8 mouse cellular contexts compared by ENCODE assay signal in genomic region chr19:45047417-45047934, GRCm38 (mm10). TPM values are rescaled to one million over a fixed set of nuclear protein-coding genes. Genes with fewer than 3 reads are reported as not detected.
A peak's percentile ranks its signal among the peaks of the same experiment; 100 is the strongest.
DNase-seq lines count a peak whose midpoint lies in the region; ATAC-seq and TF ChIP-seq lines count a peak whose summit lies in the region.

TSS of gene Sfxn3 (plus strand) at chr19:45047503.

- ATAC-seq in forebrain, embryonic 12.5 days (ENCODE audit: low FRiP score): peak; percentile 87
- ATAC-seq in heart, embryonic 16.5 days (replicated peaks; ENCODE audit: extremely low read depth, insufficient read depth, low FRiP score): peak; percentile 83
- peak; percentile 86 for ATAC-seq in liver, embryonic 14.5 days (ENCODE audit: insufficient read depth)
- ATAC-seq in stomach, embryonic 15.5 days (ENCODE audit: insufficient read depth, low FRiP score, low read depth): peak; percentile 80

- TF ChIP-seq CTCF in CH12.LX (conservative IDR thresholded peaks at IDR 0.05 in 1 of 2, IDR thresholded peaks at IDR 0.05 in 1 of 2; ENCODE audit: low read depth in 2 of 2, low read length in 2 of 2): peak; percentile 7 to 59; a peak in 2 of 4 replicates
- TF ChIP-seq CTCF in liver, embryonic 14.5 days (IDR thresholded peaks at IDR 0.05; ENCODE audit: low read depth): peak; percentile 94

- H3K9me3 ChIP-seq in CH12.LX (replicated peaks; ENCODE audit: low read length): no peaks in the 10 kb centered on the region
- H3K9me3 ChIP-seq in forebrain, embryonic 12.5 days: no peaks in the 10 kb centered on the region
- no peaks in the 10 kb centered on the region for H3K9me3 ChIP-seq in heart, embryonic 16.5 days (replicated peaks; ENCODE audit: control insufficient read depth, low read length)
- H3K9me3 ChIP-seq in liver, embryonic 14.5 days (ENCODE audit: control insufficient read depth, low read length): no peaks in the 10 kb centered on the region
- H3K9me3 ChIP-seq in stomach, embryonic 15.5 days: no peaks in the 10 kb centered on the region

- peak; percentile 7 for TF ChIP-seq RAD21 in CH12.LX (IDR thresholded peaks at IDR 0.05; ENCODE audit: low read depth, low read length)

- peak within 1 kb of the TSS; percentile 65 to 93 (median 70) for H3K4me3 ChIP-seq in CH12.LX (replicated peaks in 1 of 3; ENCODE audit: low read depth in 2 of 3, low read length in 2 of 3, poor library complexity in 1 of 3)
- peak within 1 kb of the TSS; percentile 51 for H3K4me3 ChIP-seq in forebrain, embryonic 12.5 days (replicated peaks)
- peak within 1 kb of the TSS; percentile 68 for H3K4me3 ChIP-seq in heart, embryonic 16.5 days (ENCODE audit: low read length)
- H3K4me3 ChIP-seq in liver, embryonic 14.5 days (ENCODE audit: insufficient read depth in 1 of 2, low read depth in 2 of 2, low read length in 2 of 2): peak within 1 kb of the TSS; percentile 38 to 61
- H3K4me3 ChIP-seq in stomach, embryonic 15.5 days (replicated peaks): peak within 1 kb of the TSS; percentile 54

- peaks cover 5 to 30% of the 10 kb centered on the region in 2 experiments for H3K36me3 ChIP-seq in CH12.LX (replicated peaks in 1 of 2; ENCODE audit: control insufficient read depth in 1 of 2, insufficient read depth in 1 of 2, low read length in 1 of 2)
- peaks cover 2% of the 10 kb centered on the region for H3K36me3 ChIP-seq in forebrain, embryonic 12.5 days (replicated peaks)
- H3K36me3 ChIP-seq in heart, embryonic 16.5 days (ENCODE audit: control insufficient read depth, insufficient read depth): peaks cover 12% of the 10 kb centered on the region
- H3K36me3 ChIP-seq in liver, embryonic 14.5 days (replicated peaks; ENCODE audit: control insufficient read depth, insufficient read depth, low read depth): no peaks in the 10 kb centered on the region
- no peaks in the 10 kb centered on the region for H3K36me3 ChIP-seq in stomach, embryonic 15.5 days

- peak within 1 kb of the TSS; percentile 50 for H3K9ac ChIP-seq in CH12.LX (ENCODE audit: insufficient read depth, low read depth)
- H3K9ac ChIP-seq in forebrain, embryonic 12.5 days: peak within 1 kb of the TSS; percentile 64
- H3K9ac ChIP-seq in heart, embryonic 16.5 days (ENCODE audit: low read length): peak within 1 kb of the TSS; percentile 78
- H3K9ac ChIP-seq in liver, embryonic 14.5 days (replicated peaks): peak within 1 kb of the TSS; percentile 59
- peak within 1 kb of the TSS; percentile 47 for H3K9ac ChIP-seq in stomach, embryonic 15.5 days

- peak; percentile 66 for DNase-seq in CH12.LX (ENCODE audit: extremely low read depth)
- DNase-seq in c-Kit-positive CD71-positive TER-119-negative erythroid progenitor cells, embryonic 14.5 days (ENCODE audit: low read depth): peak; percentile 76
- DNase-seq in kidney, postnatal 36 days: peak; percentile 95 to 96
- peak; percentile 38 to 77 (median 50) for DNase-seq in liver, embryonic 14.5 days (ENCODE audit: low read depth in 3 of 3, low spot score in 3 of 3)
- peak; percentile 85 for DNase-seq in neural tube, embryonic 10.5 days (ENCODE audit: extremely low spot score, low spot score)

- in situ Hi-C loops in CH12.LX (cut with MboI; ENCODE audit: low pct_ligation_motif_present, low pct_unique_long_range_greater_than_20kb, low sequenced_read_pairs): loop anchor here (25.0 kb wide), 1 partner anchor 460 kb away; no protein-coding TSS in a partner anchor

- no peak for TF ChIP-seq EP300 in CH12.LX (IDR thresholded peaks at IDR 0.05; ENCODE audit: low read length)
- no peak for TF ChIP-seq EP300 in liver, embryonic 14.5 days (IDR thresholded peaks at IDR 0.05; ENCODE audit: low read depth)

- peaks cover 47% of the 10 kb centered on the region for H3K27me3 ChIP-seq in CH12.LX (replicated peaks)
- peaks cover 33% of the 10 kb centered on the region for H3K27me3 ChIP-seq in forebrain, embryonic 12.5 days
- peaks cover 27% of the 10 kb centered on the region for H3K27me3 ChIP-seq in heart, embryonic 16.5 days (ENCODE audit: control insufficient read depth, insufficient read depth, low read length)
- peaks cover 23% of the 10 kb centered on the region for H3K27me3 ChIP-seq in liver, embryonic 14.5 days (ENCODE audit: control insufficient read depth, insufficient read depth, low read length)
- H3K27me3 ChIP-seq in stomach, embryonic 15.5 days (replicated peaks): peaks cover 18% of the 10 kb centered on the region

- no peaks in the 10 kb centered on the region for H3K79me2 ChIP-seq in CH12.LX (replicated peaks; ENCODE audit: control insufficient read depth, extremely low read depth, insufficient read depth, poor library complexity, severe bottlenecking)

- WGBS in forebrain, embryonic 12.5 days: under 1% methylated on average over 26 of the region's 26 CpGs
- under 1% methylated on average over 26 of the region's 26 CpGs for WGBS in heart, embryonic 16.5 days
- WGBS in liver, embryonic 14.5 days (ENCODE audit: insufficient replicate concordance): under 1% methylated on average over 26 of the region's 26 CpGs
- WGBS in stomach, embryonic 15.5 days: 0% methylated on average over 26 of the region's 26 CpGs

- peaks cover 4 to 26% of the 10 kb centered on the region in 2 experiments; a peak in 3 of 4 replicates for H3K4me1 ChIP-seq in CH12.LX (ENCODE audit: control insufficient read depth in 1 of 2, insufficient read depth in 2 of 2)
- H3K4me1 ChIP-seq in forebrain, embryonic 12.5 days: peaks cover 33% of the 10 kb centered on the region
- peaks cover 19% of the 10 kb centered on the region for H3K4me1 ChIP-seq in heart, embryonic 16.5 days (ENCODE audit: control insufficient read depth, insufficient read depth, low read length)
- H3K4me1 ChIP-seq in liver, embryonic 14.5 days (replicated peaks; ENCODE audit: control insufficient read depth in 2 of 2, insufficient read depth in 2 of 2, low read length in 1 of 2): peaks cover 0 to 19% of the 10 kb centered on the region in 2 experiments; a peak in 2 of 4 replicates
- H3K4me1 ChIP-seq in stomach, embryonic 15.5 days: peaks cover 30% of the 10 kb centered on the region

- H3K4me2 ChIP-seq in CH12.LX (ENCODE audit: insufficient read depth, low read depth, poor library complexity, severe bottlenecking): peak within 1 kb of the TSS; percentile 67
- peak within 1 kb of the TSS; percentile 67 for H3K4me2 ChIP-seq in forebrain, embryonic 12.5 days
- peak within 1 kb of the TSS; percentile 91 for H3K4me2 ChIP-seq in heart, embryonic 16.5 days (ENCODE audit: low read depth, low read length)
- peak within 1 kb of the TSS; percentile 59 for H3K4me2 ChIP-seq in liver, embryonic 14.5 days (ENCODE audit: low read depth)
- H3K4me2 ChIP-seq in stomach, embryonic 15.5 days: peak within 1 kb of the TSS; percentile 92

- no peak within 1 kb of the TSS for H3K27ac ChIP-seq in CH12.LX (ENCODE audit: insufficient read depth, low read depth)
- peak within 1 kb of the TSS; percentile 81 for H3K27ac ChIP-seq in forebrain, embryonic 12.5 days
- peak within 1 kb of the TSS; percentile 93 for H3K27ac ChIP-seq in heart, embryonic 16.5 days (ENCODE audit: low read length)
- H3K27ac ChIP-seq in liver, embryonic 14.5 days: peak within 1 kb of the TSS; percentile 49
- H3K27ac ChIP-seq in stomach, embryonic 15.5 days: peak within 1 kb of the TSS; percentile 95

- dilution Hi-C loops in CH12.LX (cut with MboI; ENCODE audit: extremely low pct_ligation_motif_present, extremely low pct_unique_long_range_greater_than_20kb, low sequenced_read_pairs): no loop called here

- TF ChIP-seq POLR2A in CH12.LX (IDR thresholded peaks at IDR 0.05; ENCODE audit: low read depth, low read length): peak; percentile 54

TF ChIP-seq in CH12.LX, 34 proteins besides CTCF, POLR2A, EP300 and RAD21:
- peak; percentile 58; the same call in 1 of the 2 replicates for TF ChIP-seq MXI1 (IDR thresholded peaks at IDR 0.05; ENCODE audit: low read depth, low read length)
- no peak for TF ChIP-seq KAT2A (IDR thresholded peaks at IDR 0.05; ENCODE audit: insufficient replicate concordance, low read length)
- TF ChIP-seq MAFK (IDR thresholded peaks at IDR 0.05; ENCODE audit: insufficient replicate concordance, low read length): no peak
- peak; percentile 55; the same call in 1 of the 2 replicates for TF ChIP-seq MAZ (IDR thresholded peaks at IDR 0.05; ENCODE audit: low read depth, low read length)
- peak; percentile 26; the same call in 1 of the 2 replicates for TF ChIP-seq HCFC1 (IDR thresholded peaks at IDR 0.05; ENCODE audit: low read depth, low read length)
- TF ChIP-seq USF1 (IDR thresholded peaks at IDR 0.05; ENCODE audit: low read depth, low read length): no peak
- TF ChIP-seq ELF1 (IDR thresholded peaks at IDR 0.05; ENCODE audit: low read depth, low read length): peak; percentile 46
TF ChIP-seq in CH12.LX: peak in this region for 4.

RNA-seq across cellular contexts. Expression of gene Sfxn3, which starts in this region (rescaled TPM):
- 2.4 and 3.6 TPM in 2 replicates for total RNA-seq in CH12.LX (2012; rRNA removed)
- total RNA-seq in CH12.LX (2014; rRNA removed): 0.95 and 1.4 TPM in 2 replicates
- polyA plus RNA-seq in CH12.LX (2012; ENCODE audit: insufficient read length, low read depth): 3.1 and 4.2 TPM in 2 replicates
- polyA plus RNA-seq in forebrain, embryonic 12.5 days (2016; fragmentation: Nextera tagmentation; extraction: Ambion mirVana): 30.3 and 30.4 TPM in 2 replicates
- polyA plus RNA-seq in heart, embryonic 16.5 days (2015; fragmentation: Nextera tagmentation; extraction: Ambion mirVana): 16.2 and 19.0 TPM in 2 replicates
- 2.4 TPM in 2 replicates for polyA plus RNA-seq in liver, embryonic 14.5 days (2012; rRNA removed)
- polyA plus RNA-seq in liver, embryonic 14.5 days (2014; fragmentation: Nextera tagmentation; extraction: Ambion mirVana): 1.8 and 2.5 TPM in 2 replicates
- 24.3 and 24.5 TPM in 2 replicates for polyA plus RNA-seq in stomach, embryonic 15.5 days (2015; fragmentation: Nextera tagmentation; extraction: Ambion mirVana)
